ENCODE assay signal across 8 mouse cellular contexts in the genomic region with DNA sequence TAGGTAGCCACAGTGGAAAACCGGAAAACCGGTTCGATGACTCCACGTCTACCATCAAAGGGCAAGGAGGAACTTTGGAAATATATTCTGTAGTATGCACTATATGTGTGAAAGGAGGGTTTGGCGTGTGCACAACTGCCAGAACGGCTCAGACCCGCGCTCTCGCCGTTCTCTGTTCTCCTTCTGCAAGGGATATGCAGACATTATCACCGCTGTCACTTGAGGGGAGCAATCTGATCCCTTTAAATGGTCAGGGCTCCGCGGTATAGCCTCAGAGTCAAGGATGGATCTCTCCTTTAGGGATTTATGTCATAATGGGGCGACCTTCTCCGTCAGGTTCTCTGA. TPM values are rescaled to one million over a fixed set of nuclear protein-coding genes. Genes with fewer than 3 reads are reported as not detected.
DNase-seq lines count a peak whose midpoint lies in the region; ATAC-seq and TF ChIP-seq lines count a peak whose summit lies in the region.

No protein-coding gene starts in this region.

- H3K79me2 ChIP-seq in myocyte (ENCODE audit: control insufficient read depth, insufficient read depth), result no peaks in the 10 kb centered on the region

- H3K9ac ChIP-seq in ES-Bruce4 (ENCODE audit: low read depth, poor library complexity, severe bottlenecking), result peak overlapping the region; percentile 66

- H3ac ChIP-seq in myocyte (ENCODE audit: control insufficient read depth, insufficient read length), result no peak overlapping the region

- WGBS in kidney, adult 2 months, result 0% methylated on average over 15 of the region's 15 CpGs
- under 1% methylated on average over 15 of the region's 15 CpGs for WGBS in forebrain, embryonic 10.5 days

- no peaks in the 10 kb centered on the region for H3K27me3 ChIP-seq in kidney, adult 2 months (replicated peaks; ENCODE audit: control insufficient read depth, insufficient read depth, low read length)
- no peaks in the 10 kb centered on the region; the same call in 1 of the 2 replicates for H3K27me3 ChIP-seq in ES-Bruce4 (ENCODE audit: control insufficient read depth, insufficient read depth, low read length, poor library complexity, severe bottlenecking)
- H3K27me3 ChIP-seq in forebrain, embryonic 10.5 days (ENCODE audit: poor library complexity, severe bottlenecking), result peaks cover 4% of the 10 kb centered on the region; the same call in 1 of the 2 replicates
- H3K27me3 ChIP-seq in myocyte (ENCODE audit: control insufficient read depth, insufficient read depth, insufficient read length), result peaks cover 5% of the 10 kb centered on the region

- no peaks in the 10 kb centered on the region for H3K36me3 ChIP-seq in kidney, adult 2 months (ENCODE audit: control insufficient read depth, insufficient read depth, low read length)
- H3K36me3 ChIP-seq in ES-Bruce4 (ENCODE audit: control insufficient read depth, insufficient read depth, low read length, poor library complexity, severe bottlenecking), result no peaks in the 10 kb centered on the region
- no peaks in the 10 kb centered on the region for H3K36me3 ChIP-seq in forebrain, embryonic 10.5 days (replicated peaks)
- no peaks in the 10 kb centered on the region for H3K36me3 ChIP-seq in myocyte (ENCODE audit: control insufficient read depth, insufficient read depth)

- peak overlapping the region; percentile 98 for H3K4me2 ChIP-seq in myocyte (ENCODE audit: low read depth)

- no peak for TF ChIP-seq CTCF in kidney, adult 2 months (conservative IDR thresholded peaks at IDR 0.05; ENCODE audit: insufficient read depth, insufficient read length, low read depth, low read length)
- no peak for TF ChIP-seq CTCF in ES-Bruce4 (IDR thresholded peaks at IDR 0.05; ENCODE audit: low read depth, low read length)

- peak overlapping the region; percentile 43 for H3K27ac ChIP-seq in kidney, adult 2 months (ENCODE audit: insufficient read depth, low read depth, low read length)
- H3K27ac ChIP-seq in ES-Bruce4 (ENCODE audit: insufficient read depth, low read length), result no peak overlapping the region
- no peak overlapping the region for H3K27ac ChIP-seq in forebrain, embryonic 10.5 days

- TF ChIP-seq POLR2A in kidney, adult 2 months (IDR thresholded peaks at IDR 0.05; ENCODE audit: low read depth, low read length), result no peak
- TF ChIP-seq POLR2A in ES-Bruce4 (IDR thresholded peaks at IDR 0.05; ENCODE audit: insufficient read depth, low read length) (no peak), myocyte (IDR thresholded peaks at IDR 0.05; ENCODE audit: insufficient read length, low read depth) (no peak)

- no peak for TF ChIP-seq EP300 in ES-Bruce4 (IDR thresholded peaks at IDR 0.05; ENCODE audit: insufficient read depth, low read depth, low read length)

- H3K9me3 ChIP-seq in ES-Bruce4 (replicated peaks; ENCODE audit: control insufficient read depth, insufficient read depth, low read length, poor library complexity, severe bottlenecking), result no peaks in the 10 kb centered on the region
- H3K9me3 ChIP-seq in forebrain, embryonic 10.5 days, result no peaks in the 10 kb centered on the region

- ATAC-seq in erythroid progenitor cell, adult 5-6 weeks (replicated peaks; ENCODE audit: low FRiP score, poor library complexity, severe bottlenecking), result no peak

- no peaks in the 10 kb centered on the region for H3K4me1 ChIP-seq in kidney, adult 2 months (ENCODE audit: control insufficient read depth, insufficient read depth, low read length)
- H3K4me1 ChIP-seq in ES-Bruce4 (ENCODE audit: control insufficient read depth, insufficient read depth, low read length), result no peaks in the 10 kb centered on the region
- peaks cover 15% of the 10 kb centered on the region for H3K4me1 ChIP-seq in forebrain, embryonic 10.5 days

- DNase-seq in kidney, adult 2 months, result no peak
- DNase-seq in kidney, adult 11 months, result no peak
- peak; percentile 30 for DNase-seq in forebrain, embryonic 10.5 days (ENCODE audit: extremely low spot score, low spot score)
- DNase-seq in kidney, postnatal 10 days, result peak; percentile 35
- no peak for DNase-seq in frontal cortex, postnatal 14 days (ENCODE audit: low spot score in 2 of 2)

- H3K4me3 ChIP-seq in kidney, adult 2 months (ENCODE audit: insufficient read depth, low read depth, low read length), result peak overlapping the region; percentile 73
- H3K4me3 ChIP-seq in ES-Bruce4 (ENCODE audit: low read depth, low read length), result peak overlapping the region; percentile 73
- H3K4me3 ChIP-seq in forebrain, embryonic 10.5 days, result peak overlapping the region; percentile 62
- peak overlapping the region; percentile 40 for H3K4me3 ChIP-seq in myocyte

TF ChIP-seq in myocyte, 11 proteins besides CTCF, POLR2A, EP300 and RAD21:
- TF ChIP-seq E2F4 (IDR thresholded peaks at IDR 0.05; ENCODE audit: insufficient read depth) (no peak), MYOG (IDR thresholded peaks at IDR 0.05; ENCODE audit: control insufficient read depth in 1 of 3, insufficient read depth in 1 of 3, insufficient read length in 2 of 3, low read depth in 2 of 3) (no peak), POLR2AphosphoS2 (IDR thresholded peaks at IDR 0.05; ENCODE audit: insufficient read length, low read depth) (no peak), CEBPB (IDR thresholded peaks at IDR 0.05; ENCODE audit: insufficient read depth, poor library complexity, severe bottlenecking) (no peak), REST (IDR thresholded peaks at IDR 0.05; ENCODE audit: insufficient read depth, insufficient read length) (no peak), TCF12 (IDR thresholded peaks at IDR 0.05; ENCODE audit: insufficient read depth, poor library complexity, severe bottlenecking) (no peak), MYOD1 (IDR thresholded peaks at IDR 0.05; ENCODE audit: control insufficient read depth in 1 of 3, insufficient read length in 2 of 3, low read depth in 2 of 3) (no peak), SRF (IDR thresholded peaks at IDR 0.05; ENCODE audit: control insufficient read depth, insufficient read length, low read depth) (no peak), TCF3 (IDR thresholded peaks at IDR 0.05; ENCODE audit: insufficient read length, low read depth) (no peak), MAX (IDR thresholded peaks at IDR 0.05; ENCODE audit: low read depth) (no peak), USF1 (IDR thresholded peaks at IDR 0.05; ENCODE audit: low read depth) (no peak)

RNA-seq across cellular contexts. Expression of gene Olfr1368, which starts 13.8 kb away (rescaled TPM):
- polyA plus RNA-seq in kidney, adult 2 months (2012; rRNA removed), result not detected in 2 replicates
- polyA plus RNA-seq in ES-Bruce4 (2011; ENCODE audit: insufficient read depth, insufficient read length, low read depth, missing spikeins) (not detected in 2 replicates), myocyte (2012; fragmentation: generic; extraction: Trizol) (not detected)
- polyA plus RNA-seq in forebrain, embryonic 10.5 days (2016; fragmentation: Nextera tagmentation; extraction: Ambion mirVana), result not detected in 2 replicates
- not detected in 2 replicates for total RNA-seq in erythroid progenitor cell, adult 5-6 weeks (2015; ENCODE audit: low replicate concordance)
- not detected in 2 replicates for total RNA-seq in erythroid progenitor cell, adult 5-6 weeks (2017; ENCODE audit: low replicate concordance)

RNA-seq across cellular contexts. Expression of gene Trim27, which starts 19.8 kb away (rescaled TPM):
- 29.9 and 30.2 TPM in 2 replicates for polyA plus RNA-seq in kidney, adult 2 months (2012; rRNA removed)
- polyA plus RNA-seq in ES-Bruce4 (2011; ENCODE audit: insufficient read depth, insufficient read length, low read depth, missing spikeins), result 117 and 128 TPM in 2 replicates
- 169 and 173 TPM in 2 replicates for polyA plus RNA-seq in forebrain, embryonic 10.5 days (2016; fragmentation: Nextera tagmentation; extraction: Ambion mirVana)
- polyA plus RNA-seq in myocyte (2012; fragmentation: generic; extraction: Trizol), result 62.4 TPM
- 29.6 and 37.3 TPM in 2 replicates for total RNA-seq in erythroid progenitor cell, adult 5-6 weeks (2015; ENCODE audit: low replicate concordance)
- 60.8 and 61.5 TPM in 2 replicates for total RNA-seq in erythroid progenitor cell, adult 5-6 weeks (2017; ENCODE audit: low replicate concordance)

RNA-seq across cellular contexts. Expression of gene Olfr263, which starts 30.0 kb away (rescaled TPM):
- polyA plus RNA-seq in kidney, adult 2 months (2012; rRNA removed), result not detected in 2 replicates
- polyA plus RNA-seq in ES-Bruce4 (2011; ENCODE audit: insufficient read depth, insufficient read length, low read depth, missing spikeins), result not detected in 2 replicates
- not detected in 2 replicates for polyA plus RNA-seq in forebrain, embryonic 10.5 days (2016; fragmentation: Nextera tagmentation; extraction: Ambion mirVana)
- not detected for polyA plus RNA-seq in myocyte (2012; fragmentation: generic; extraction: Trizol)
- not detected in 2 replicates for total RNA-seq in erythroid progenitor cell, adult 5-6 weeks (2015; ENCODE audit: low replicate concordance)
- not detected in 2 replicates for total RNA-seq in erythroid progenitor cell, adult 5-6 weeks (2017; ENCODE audit: low replicate concordance)

RNA-seq across cellular contexts. Expression of gene Olfr1369-ps1, which starts 48.2 kb away (rescaled TPM):
- not detected in 2 replicates for polyA plus RNA-seq in kidney, adult 2 months (2012; rRNA removed)
- polyA plus RNA-seq in ES-Bruce4 (2011; ENCODE audit: insufficient read depth, insufficient read length, low read depth, missing spikeins) (0.27 TPM in 1 of 2 replicates, not detected in the other), myocyte (2012; fragmentation: generic; extraction: Trizol) (not detected)
- 0.04 and 0.06 TPM in 2 replicates for polyA plus RNA-seq in forebrain, embryonic 10.5 days (2016; fragmentation: Nextera tagmentation; extraction: Ambion mirVana)
- not detected in 2 replicates for total RNA-seq in erythroid progenitor cell, adult 5-6 weeks (2015; ENCODE audit: low replicate concordance)
- not detected in 2 replicates for total RNA-seq in erythroid progenitor cell, adult 5-6 weeks (2017; ENCODE audit: low replicate concordance)

Comparison
In these comparisons a context has a peak if more than half of its experiments do, and no peak if none do; other contexts are left out.
1. DNase-seq: peak in forebrain, embryonic 10.5 days (single experiment) and kidney, postnatal 10 days (single experiment); none in kidney, adult 2 months (single experiment), kidney, adult 11 months (single experiment) and frontal cortex, postnatal 14 days (0 of 2).
2. Peak in every context shown above with its lines, with median percentiles within 50 percentile points of each other: H3K4me3 ChIP-seq.